Mouse (Mus musculus): ENCODE data around the gene Mast3. TPM values are rescaled to one million over a fixed set of nuclear protein-coding genes. Genes with fewer than 3 reads are reported as not detected.
A peak's percentile ranks its signal among the peaks of the same experiment; 100 is the strongest.

Gene Mast3
- total RNA-seq, 2 experiments from 2014 or later, result 452 to 459 TPM

DNA sequence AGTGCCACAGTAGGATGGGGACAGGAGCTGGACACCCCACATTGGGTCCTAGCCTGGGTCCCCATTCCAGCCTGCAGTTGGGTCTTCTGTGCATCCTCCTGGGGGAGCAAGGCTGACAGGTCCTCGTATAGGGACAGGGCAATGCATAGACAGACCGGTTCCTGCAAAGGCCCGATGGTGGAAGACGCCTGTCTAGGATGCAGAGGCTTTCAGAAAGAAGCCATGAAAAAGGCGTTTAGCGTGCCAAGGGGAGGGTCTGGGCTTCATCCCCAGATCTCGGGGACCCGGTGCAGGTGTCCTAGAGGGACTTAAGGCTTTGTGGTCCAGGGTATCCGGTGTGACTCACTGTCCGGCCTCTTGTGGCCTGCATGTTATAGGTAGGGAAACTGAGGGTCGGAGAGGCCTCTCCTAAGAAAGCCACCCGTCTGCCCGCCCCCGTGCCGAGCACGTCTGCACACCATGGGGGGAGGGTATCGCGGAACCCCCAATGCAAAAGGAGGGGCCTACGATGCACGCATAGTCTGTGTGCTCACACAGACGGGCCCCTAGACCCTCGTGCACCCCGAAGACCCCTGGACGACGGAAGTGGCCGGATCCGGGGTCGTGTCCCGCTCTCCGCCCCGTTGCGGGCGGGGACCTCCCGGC is 28.9 kb downstream of the Mast3 start:
- no peak for DNase-seq

GRCm38 (mm10) chr8:70775227-70775626 is 29.6 kb downstream of the Mast3 start:
- DNase-seq, result no peak

- no peak for DNase-seq
Observed at GRCm38 (mm10) chr8:70774740-70775139, 30.1 kb downstream of the Mast3 start.

GRCm38 (mm10) chr8:70773833-70774232 is 31.0 kb downstream of the Mast3 start:
- peak in 1 of 2 experiments; percentile 78 for DNase-seq

GRCm38 (mm10) chr8:70773410-70773809 is 31.4 kb downstream of the Mast3 start:
- DNase-seq, result no peak

DNA sequence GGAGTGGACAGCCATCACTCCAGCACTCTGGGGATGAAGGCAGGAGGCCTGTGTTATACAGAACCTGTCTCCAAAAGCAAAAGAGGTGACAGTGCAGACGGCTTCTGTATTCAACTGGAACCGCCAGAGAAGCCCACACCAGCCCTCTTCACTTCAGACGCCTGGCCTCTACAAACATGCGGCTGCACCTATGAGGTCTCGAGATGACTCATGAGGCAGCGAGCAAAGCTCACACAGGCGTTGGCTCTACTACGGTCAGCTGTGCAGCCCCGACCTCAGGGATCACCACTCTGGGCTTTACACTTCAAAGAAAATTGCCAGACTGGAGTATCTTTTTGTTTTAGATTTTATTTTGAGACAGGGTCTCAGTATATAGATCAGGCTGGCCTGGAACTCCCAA is 32.0 kb downstream of the Mast3 start:
- no peak for DNase-seq

GRCm38 (mm10) chr8:70772075-70772474 is 32.8 kb downstream of the Mast3 start:
- DNase-seq, result no peak

DNA sequence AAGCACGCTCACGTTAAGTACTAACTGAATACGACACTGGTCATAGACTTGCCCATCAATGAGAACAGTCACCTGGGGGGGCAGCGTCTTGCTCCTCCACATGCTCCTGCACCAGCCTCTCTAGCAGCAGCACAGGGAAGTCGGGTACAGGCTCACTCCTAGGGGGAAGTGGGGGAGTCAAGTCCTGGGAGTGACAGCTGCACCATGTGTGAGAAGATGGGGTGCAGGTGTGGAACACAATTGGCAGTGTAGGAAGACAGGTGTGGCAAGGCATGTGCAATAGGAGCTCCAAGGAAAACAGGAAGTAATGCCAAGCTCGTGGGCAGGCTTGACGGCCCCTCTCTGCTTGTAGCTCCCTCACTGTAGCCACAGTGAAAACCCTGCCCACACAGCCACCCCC is 33.6 kb downstream of the Mast3 start:
- no peak for DNase-seq

GRCm38 (mm10) chr8:70770748-70771147 is 34.1 kb downstream of the Mast3 start:
- DNase-seq, result no peak

GRCm38 (mm10) chr8:70769858-70770257 is 35.0 kb downstream of the Mast3 start:
- DNase-seq, result no peak

DNA sequence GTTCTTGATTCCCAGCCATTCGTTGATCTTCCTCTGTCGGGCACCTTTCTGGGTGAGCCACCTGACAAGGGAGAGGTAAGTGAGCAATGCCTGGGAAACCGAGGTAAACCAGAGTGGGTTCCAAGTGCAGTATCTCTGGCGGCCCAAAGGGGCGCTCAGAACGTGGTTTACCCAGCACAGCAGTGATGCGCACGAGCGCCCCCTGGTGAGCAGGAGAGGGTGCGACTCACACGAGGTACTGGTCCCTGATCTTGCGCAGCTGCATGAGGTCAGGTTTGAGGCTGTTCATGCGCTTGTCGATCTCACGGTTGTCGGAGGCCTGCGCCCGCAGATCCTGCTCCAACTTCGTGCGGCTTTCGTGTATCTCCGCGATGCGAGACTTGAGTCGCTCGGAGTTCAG is 35.5 kb downstream of the Mast3 start:
- peak; percentile 91 to 92 for DNase-seq

DNA sequence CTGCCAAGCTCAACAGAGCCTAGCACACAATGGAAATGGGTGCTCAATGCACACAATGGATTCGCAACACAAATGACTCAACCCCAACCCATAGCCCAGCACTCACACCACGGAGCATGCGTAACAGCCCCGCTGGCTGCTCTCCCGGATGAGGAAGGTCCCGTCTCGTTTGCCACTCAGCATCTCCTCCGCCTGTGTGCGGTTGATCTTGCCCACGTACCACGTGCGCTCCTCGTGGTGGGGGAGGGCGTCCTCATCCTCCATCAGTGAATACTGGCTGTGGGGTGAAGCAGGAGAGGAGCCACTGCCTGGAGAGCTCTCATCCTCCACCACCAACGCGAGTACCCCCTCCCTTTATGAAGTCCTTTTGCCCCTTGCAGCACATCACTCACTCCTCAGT is 35.9 kb downstream of the Mast3 start:
- DNase-seq, result no peak

- DNase-seq, result no peak
Observed at GRCm38 (mm10) chr8:70768231-70768776, 36.5 kb downstream of the Mast3 start.

DNA sequence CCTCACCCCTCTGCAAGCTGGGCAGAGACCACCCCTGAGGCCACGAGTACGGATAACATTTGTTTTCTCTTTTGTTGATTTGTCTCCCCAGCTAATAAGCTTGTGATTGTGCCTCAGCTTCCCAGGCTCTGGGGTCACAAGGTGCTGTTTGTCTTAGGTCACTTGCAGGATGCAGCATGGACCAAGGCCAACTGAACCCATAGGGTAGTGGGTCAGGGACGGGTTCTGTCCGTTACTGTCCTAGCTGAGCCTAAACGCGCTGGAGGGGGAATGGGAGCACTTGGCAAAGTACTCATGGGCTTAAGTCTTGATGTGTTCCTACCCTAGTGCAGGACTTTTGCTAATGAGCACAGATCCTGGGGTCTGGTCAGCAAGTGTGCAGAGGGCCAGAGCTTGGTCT is 37.4 kb downstream of the Mast3 start:
- DNase-seq, result no peak

DNA sequence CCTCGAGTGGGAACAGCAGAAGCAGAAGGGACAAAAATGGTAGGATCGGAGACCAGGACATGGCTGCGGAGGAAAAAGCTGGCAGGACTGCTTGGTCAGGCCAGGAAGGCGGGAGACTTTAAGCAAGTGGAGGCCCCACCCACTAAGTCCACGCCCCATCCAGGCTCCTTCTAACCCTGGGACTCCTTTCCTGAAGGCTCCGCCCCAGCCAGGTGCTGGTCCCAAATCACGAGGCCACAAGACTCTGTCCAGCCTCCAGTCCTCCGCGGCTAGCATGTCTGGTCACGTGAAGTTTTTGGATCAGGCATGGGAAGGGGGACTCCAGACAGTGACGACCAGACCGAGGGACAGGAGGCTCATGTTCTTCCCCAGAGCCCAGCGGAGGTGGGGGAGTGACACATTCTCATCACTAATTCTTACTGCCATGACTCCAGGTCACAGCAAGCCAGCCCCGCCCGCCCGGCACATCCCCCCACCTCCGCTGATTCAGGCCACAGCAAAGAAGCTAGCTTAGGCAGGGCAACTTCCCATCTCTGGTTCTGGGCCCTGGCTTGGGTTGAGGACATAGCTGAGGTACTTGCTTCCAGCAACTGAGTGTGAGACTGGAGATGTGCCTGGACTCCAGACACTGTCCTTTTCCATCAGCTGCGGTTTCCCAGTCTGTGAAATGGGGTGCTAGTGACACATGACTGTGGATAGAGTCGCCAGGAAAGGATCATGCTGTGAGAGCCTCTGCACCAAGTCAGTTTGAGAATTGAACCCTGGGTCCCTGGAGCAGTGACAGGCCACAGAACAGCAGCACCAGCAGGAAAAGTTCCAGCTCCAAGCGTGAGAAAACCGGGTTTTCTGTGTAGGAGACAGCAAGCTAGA is 38.0 kb downstream of the Mast3 start:
- DNase-seq, result no peak

- DNase-seq, result no peak
Observed at GRCm38 (mm10) chr8:70765838-70766570, 38.9 kb downstream of the Mast3 start.

GRCm38 (mm10) chr8:70765329-70765728 is 39.5 kb downstream of the Mast3 start:
- DNase-seq, result no peak

DNA sequence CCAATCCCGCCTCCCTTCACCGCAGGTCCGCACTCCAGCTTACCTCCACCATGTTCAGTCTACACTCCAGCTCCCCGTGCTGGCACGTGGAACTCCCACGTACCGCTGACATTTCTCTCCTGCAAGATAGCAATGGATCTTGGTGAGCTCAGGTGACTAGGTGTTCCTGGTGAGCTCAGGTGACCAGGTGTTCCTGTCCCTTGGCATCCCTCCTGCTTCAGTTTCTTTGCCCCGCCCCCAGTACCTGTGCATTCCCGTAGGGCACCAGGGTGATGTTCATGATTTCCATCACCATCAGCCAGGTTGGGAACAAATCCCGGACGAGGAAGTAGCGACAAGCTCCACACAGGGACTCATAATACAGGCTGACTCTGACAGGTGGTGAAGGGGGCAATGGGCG is 40.2 kb downstream of the Mast3 start:
- DNase-seq, result no peak

DNA sequence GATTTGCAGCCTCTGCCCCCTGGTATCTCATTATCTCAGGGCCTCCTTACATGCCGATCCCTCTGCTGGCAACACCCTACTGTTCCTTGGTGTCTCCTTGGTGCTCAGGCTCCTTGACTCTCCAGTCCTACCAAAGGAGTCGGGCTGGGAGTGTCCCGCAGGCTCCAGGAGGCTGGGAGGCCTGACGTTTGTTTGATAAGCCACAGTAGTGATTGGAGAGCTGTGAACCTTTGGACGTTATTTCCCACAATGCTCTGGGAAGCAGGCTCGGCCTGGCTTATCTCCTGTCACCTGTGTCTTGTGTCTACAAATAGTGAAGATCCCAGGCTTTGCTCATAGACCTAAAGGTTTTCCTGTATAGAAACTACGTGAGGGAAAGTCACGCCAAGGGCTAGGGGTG is 40.8 kb downstream of the Mast3 start:
- DNase-seq, result no peak

DNA sequence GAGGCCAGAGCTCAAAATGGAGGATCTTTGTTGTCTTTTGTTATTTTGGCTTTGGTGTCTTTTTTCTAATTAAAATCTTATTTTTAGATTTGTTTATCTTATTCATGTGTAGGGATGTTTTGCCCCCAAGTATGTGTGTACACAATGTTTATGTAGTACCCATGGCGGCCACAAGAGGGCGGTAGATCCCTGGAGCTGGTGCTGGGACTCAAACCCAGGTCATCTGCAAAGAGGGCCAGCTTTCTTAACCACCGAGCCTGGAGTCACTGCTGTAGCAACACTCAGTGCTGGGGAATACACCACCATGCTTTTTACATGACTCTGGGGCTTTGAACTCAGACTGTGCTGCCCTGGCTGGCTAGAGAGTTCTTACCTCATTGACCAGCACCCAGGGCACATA is 41.5 kb downstream of the Mast3 start:
- no peak for DNase-seq

DNA sequence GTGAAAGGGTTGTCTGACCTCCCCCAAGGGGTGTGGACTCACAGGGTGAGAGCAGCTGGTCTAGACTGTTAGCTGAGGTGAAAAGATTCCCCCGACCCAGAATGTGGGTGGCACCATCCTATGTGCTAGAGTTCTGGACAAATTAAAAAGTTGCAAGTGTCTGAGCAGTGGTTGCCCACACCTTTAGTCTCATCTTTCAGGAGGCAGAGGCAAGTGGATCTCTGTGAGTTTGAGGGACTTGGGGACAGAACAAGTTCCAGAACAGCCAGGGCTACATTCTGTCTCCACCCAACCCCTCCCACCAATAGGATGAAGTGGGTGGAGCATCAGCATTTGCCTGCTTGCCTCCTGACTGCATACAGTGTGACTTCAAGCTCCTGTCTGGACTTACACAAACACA is 42.7 kb downstream of the Mast3 start:
- DNase-seq, result no peak

DNA sequence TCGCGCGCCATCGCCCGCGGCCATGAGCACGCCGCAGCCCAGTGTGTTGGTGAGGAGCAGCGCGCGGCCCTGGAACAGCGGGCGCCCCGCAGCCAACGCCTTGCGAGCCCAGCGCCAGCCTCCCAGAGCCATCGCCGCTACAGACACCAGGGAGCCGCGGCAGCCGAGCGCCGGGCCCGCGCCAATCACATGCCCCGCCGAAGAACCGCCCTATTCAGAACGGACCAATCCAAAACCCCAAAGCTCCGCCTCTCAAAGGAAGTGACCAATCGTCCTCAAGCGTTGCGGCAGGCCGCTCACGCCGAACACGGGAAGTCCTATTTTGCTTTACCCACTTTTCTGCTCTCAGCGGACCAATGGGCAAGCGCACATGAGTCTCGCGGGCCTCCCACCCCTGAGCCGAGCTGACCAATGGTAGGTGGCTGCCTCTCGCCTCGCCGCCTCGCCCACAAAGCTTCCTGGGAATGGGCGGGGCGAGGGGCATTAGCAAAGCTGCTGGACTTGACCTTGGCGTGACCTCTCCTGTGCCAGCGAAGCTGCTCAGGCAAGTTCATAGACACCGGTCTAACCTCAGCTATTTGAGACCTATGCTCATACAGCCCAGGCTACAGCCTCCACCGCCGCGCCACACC is 44.0 kb downstream of the Mast3 start, which contains the start of gene Mpv17l2:
Gene Mpv17l2 (minus strand): TSS at position 172 of the 632 bp plus-strand sequence.
- peak; percentile 95 for DNase-seq
